Mouse (Mus musculus) R1 (cell line): ENCODE data around the gene Ccl12.

Experiments used
- DNase-seq: peaks from one replicate; pipeline ENCODE4 v3.0.0-alpha.2; 2018; ENCODE audit warnings: low read depth, low spot score

The Ccl12 gene

DNA sequence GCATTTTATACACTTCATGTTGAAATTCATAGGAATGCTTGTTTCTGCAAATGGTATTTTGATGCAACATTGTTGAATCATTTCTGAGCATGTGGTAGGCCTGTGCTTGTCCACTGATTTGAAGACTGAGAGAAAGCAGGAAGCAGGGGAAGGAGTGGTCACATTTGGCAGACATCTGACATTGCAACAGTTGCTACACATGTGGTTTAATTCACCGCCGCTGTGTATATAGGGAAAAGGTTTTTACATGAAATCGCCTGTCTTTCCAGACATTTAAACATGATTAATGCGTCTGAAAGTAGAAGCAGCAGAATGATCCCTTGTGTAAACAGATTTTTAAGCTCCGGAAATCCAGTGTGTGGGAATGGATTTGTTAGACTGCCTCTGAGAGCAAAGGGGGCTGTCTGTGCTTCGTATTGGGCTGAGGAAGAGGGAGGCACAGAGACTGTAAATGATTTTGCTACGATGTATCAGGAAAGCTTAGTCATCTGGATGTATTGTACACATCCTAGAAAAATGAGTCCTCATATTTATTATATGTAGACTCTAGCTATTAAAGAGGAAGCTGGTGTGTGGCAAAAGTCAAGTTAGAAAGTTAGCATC is 37.9 kb downstream of the Ccl12 start:
- no peak for DNase-seq
